Mouse (Mus musculus): ENCODE measurements at regions not wholly inside any gene's neighbourhood (a gene's known extent, or its start where the extent isn't known, plus 50 kb on each side); places are given as distances from the start of the nearest gene placed in this dataset.

DNA sequence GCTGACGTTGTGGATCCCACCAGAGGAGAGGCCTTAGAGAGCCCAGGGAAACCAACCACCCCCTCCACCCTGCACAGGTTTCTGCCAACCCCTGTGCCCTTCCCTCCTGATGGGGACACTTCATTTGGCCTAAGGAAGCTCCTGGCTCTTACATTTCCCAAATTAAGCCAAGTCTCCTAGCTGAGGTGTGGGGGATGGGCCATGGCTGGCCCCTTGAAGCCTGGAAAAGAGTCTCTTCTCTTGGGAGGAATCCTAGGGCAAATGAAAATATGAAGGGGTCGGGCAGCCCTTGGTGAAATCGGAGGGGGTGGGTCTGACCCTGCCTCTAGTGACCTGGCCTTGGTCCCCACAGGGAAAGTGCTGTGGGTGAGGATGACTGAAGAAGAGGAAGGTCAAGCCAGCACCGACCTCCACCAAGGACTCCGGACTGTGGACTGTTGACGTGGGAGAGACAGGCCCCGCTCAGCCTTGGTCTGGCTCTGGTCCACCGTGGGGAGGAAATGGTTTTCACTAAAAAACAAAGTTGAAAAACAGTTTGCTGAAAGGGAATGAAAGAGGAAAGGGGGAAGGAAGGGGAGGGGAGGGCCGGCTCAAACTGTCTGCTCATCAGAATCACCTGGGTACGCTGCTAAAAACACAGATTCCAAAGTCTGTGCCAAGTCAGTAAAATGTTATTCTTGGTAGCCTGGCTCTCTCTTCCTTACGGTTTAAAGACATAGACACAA, 150.0 kb downstream of the Zfp36l2 start:
- Histone ChIP-seq H3K4me3 (ENCODE audit: low read depth, low read length) (no peak overlapping the region), H3K27ac (ENCODE audit: low read depth, low read length) (no peak overlapping the region), H3K9me3 (ENCODE audit: low read length) (no peaks in the 10 kb centered on the region), H3K4me1 (ENCODE audit: insufficient read depth) (no peaks in the 10 kb centered on the region), H3K4me2 (ENCODE audit: low read depth) (no peak overlapping the region), H3K9ac (no peak overlapping the region), H3K27me3 (ENCODE audit: insufficient read depth, low read length) (no peaks in the 10 kb centered on the region), H3K36me3 (ENCODE audit: insufficient read depth) (no peaks in the 10 kb centered on the region)
- WGBS: 77% methylated on average over 11 of the region's 11 CpGs
- TF ChIP-seq CTCF (IDR thresholded peaks at IDR 0.05; ENCODE audit: low read depth): no peak
- no peak for DNase-seq
- ATAC-seq: no peak

DNA sequence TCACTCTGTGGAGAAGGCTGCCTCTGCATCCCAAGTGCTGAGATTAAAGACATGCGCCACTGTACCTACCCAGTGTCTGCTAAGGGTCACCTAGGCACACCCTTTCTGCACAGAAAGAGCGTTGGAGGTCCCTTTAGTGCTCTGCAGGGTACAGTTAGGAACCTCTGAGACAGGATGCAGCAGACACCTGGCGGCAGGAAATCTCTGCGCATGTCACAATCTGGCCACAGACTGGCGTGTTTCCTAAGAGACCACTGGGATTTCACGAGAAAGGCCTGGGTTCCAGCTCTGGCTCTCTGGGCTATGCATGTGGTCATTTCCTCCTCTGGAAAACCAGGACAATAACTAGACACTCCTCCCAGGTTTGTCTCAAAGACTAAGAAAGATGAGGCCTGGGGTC, 151.7 kb downstream of the Zfp36l2 start:
- Histone ChIP-seq H3K4me1 (ENCODE audit: insufficient read depth) (no peaks in the 10 kb centered on the region), H3K27ac (ENCODE audit: low read depth, low read length) (no peak overlapping the region), H3K36me3 (ENCODE audit: insufficient read depth) (no peaks in the 10 kb centered on the region), H3K9ac (no peak overlapping the region), H3K9me3 (ENCODE audit: low read length) (no peaks in the 10 kb centered on the region), H3K4me2 (ENCODE audit: low read depth) (no peak overlapping the region), H3K4me3 (ENCODE audit: low read depth, low read length) (no peak overlapping the region), H3K27me3 (ENCODE audit: insufficient read depth, low read length) (no peaks in the 10 kb centered on the region)
- TF ChIP-seq CTCF (IDR thresholded peaks at IDR 0.05; ENCODE audit: low read depth): no peak
- DNase-seq (no peak), ATAC-seq (no peak)
- WGBS: 92% methylated on average over 6 of the region's 6 CpGs

DNA sequence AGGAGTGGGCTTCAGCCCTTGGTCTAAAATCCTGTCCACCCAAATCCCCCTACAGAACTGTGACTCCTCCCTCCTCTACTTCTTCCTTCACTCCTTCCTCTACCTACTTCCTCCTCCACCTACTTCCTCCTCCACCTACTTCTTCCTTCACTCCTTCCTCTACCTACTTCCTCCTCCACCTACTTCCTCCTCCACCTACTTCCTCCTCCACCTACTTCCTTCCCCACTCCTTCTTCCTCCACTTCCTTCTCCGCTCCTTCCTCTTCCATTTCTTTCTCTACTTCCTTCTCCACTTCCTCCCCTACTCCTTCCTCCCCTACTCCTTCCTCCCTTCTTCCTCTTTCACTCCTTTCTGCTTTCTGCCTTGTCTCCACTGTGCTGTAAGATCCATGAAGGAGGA, 152.9 kb downstream of the Zfp36l2 start:
- Histone ChIP-seq H3K9ac (no peak overlapping the region), H3K4me3 (ENCODE audit: low read depth, low read length) (no peak overlapping the region), H3K36me3 (ENCODE audit: insufficient read depth) (no peaks in the 10 kb centered on the region), H3K4me1 (ENCODE audit: insufficient read depth) (no peaks in the 10 kb centered on the region), H3K27me3 (ENCODE audit: insufficient read depth, low read length) (no peaks in the 10 kb centered on the region), H3K4me2 (ENCODE audit: low read depth) (no peak overlapping the region), H3K27ac (ENCODE audit: low read depth, low read length) (no peak overlapping the region), H3K9me3 (ENCODE audit: low read length) (no peaks in the 10 kb centered on the region)
- no peak for ATAC-seq
- WGBS: 95% methylated on average over 1 of the region's 1 CpGs
- no peak for DNase-seq
- TF ChIP-seq CTCF (IDR thresholded peaks at IDR 0.05; ENCODE audit: low read depth): no peak

DNA sequence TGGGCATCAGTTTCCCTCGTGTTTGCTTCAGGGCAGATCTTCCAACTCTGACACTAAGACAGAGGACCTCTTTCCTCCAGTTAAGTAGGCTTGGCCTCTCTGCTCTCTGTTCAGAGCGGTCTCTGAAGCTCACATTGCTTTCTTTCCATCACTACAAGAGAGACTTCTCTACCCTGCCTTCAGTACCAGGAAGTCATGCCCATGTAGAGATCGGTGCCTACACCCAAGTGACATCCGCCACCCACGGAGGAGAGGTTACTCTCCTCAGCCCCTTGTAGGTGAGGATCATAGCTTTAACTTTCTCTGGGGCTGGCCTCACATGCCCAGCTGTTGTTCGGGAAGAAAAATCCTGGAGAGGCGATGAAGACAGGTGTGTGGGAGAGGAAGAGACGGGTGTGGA, 155.3 kb downstream of the Zfp36l2 start:
- Histone ChIP-seq H3K9me3 (ENCODE audit: low read length) (no peaks in the 10 kb centered on the region), H3K9ac (no peak overlapping the region), H3K36me3 (ENCODE audit: insufficient read depth) (no peaks in the 10 kb centered on the region), H3K4me3 (ENCODE audit: low read depth, low read length) (no peak overlapping the region), H3K4me1 (ENCODE audit: insufficient read depth) (no peaks in the 10 kb centered on the region), H3K27me3 (ENCODE audit: insufficient read depth, low read length) (no peaks in the 10 kb centered on the region), H3K4me2 (ENCODE audit: low read depth) (no peak overlapping the region), H3K27ac (ENCODE audit: low read depth, low read length) (no peak overlapping the region)
- ATAC-seq (no peak), DNase-seq (no peak)
- 88% methylated on average over 8 of the region's 8 CpGs for WGBS
- TF ChIP-seq CTCF (IDR thresholded peaks at IDR 0.05; ENCODE audit: low read depth): no peak

DNA sequence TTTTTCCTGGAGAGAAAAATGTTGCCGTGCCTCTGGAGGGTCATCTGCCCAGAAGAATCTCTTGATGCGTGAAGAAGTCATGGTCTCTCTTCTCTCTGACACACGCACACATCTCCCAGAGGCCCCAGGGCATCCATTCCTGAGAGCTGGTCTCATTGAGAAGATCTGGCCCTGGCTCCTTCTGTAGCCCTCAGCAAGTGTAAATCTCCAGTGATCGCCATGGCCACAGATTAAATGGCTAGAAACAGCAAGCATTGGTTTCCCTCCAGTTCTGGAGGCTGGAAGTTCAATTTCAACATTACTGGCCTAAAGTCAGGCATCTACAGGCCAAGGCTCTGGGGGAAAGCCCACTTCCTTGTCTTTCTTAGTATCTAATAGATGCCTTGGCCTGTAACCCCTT, 155.9 kb downstream of the Zfp36l2 start:
- no peak for TF ChIP-seq CTCF (IDR thresholded peaks at IDR 0.05; ENCODE audit: low read depth)
- Histone ChIP-seq H3K36me3 (ENCODE audit: insufficient read depth) (no peaks in the 10 kb centered on the region), H3K4me2 (ENCODE audit: low read depth) (no peak overlapping the region), H3K4me3 (ENCODE audit: low read depth, low read length) (no peak overlapping the region), H3K4me1 (ENCODE audit: insufficient read depth) (no peaks in the 10 kb centered on the region), H3K27ac (ENCODE audit: low read depth, low read length) (no peak overlapping the region), H3K27me3 (ENCODE audit: insufficient read depth, low read length) (no peaks in the 10 kb centered on the region), H3K9me3 (ENCODE audit: low read length) (no peaks in the 10 kb centered on the region), H3K9ac (no peak overlapping the region)
- DNase-seq (no peak), ATAC-seq (no peak)
- WGBS: 87% methylated on average over 4 of the region's 4 CpGs

DNA sequence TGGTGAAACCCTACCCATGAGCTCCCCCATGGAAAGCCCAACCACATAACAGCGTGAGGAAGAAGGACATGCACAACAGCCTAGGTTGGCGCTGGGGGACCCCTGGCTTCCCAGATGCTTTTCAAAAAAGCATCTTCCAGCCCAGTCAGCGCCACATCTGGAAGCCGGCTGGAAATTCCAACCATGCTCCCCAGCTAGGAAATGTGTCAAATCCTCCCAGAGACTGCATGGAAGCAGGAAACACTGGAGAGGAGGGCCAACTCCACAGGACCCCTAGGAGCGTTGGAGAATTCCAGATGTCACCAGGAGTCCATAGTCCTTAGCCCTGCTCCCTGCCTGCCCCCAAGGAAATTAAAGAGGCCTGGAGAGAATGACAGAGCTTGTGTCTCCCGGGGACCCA, 156.4 kb downstream of the Zfp36l2 start:
- no peak overlapping the region for H3K4me2 ChIP-seq (ENCODE audit: low read depth)
- H3K27ac ChIP-seq (ENCODE audit: low read depth, low read length): no peak overlapping the region
- TF ChIP-seq CTCF (IDR thresholded peaks at IDR 0.05; ENCODE audit: low read depth): no peak
- ATAC-seq: no peak
- H3K4me3 ChIP-seq (ENCODE audit: low read depth, low read length): no peak overlapping the region
- H3K9ac ChIP-seq: no peak overlapping the region
- DNase-seq: no peak
- H3K9me3 ChIP-seq (ENCODE audit: low read length): no peaks in the 10 kb centered on the region
- 90% methylated on average over 6 of the region's 6 CpGs for WGBS
- H3K4me1 ChIP-seq (ENCODE audit: insufficient read depth): no peaks in the 10 kb centered on the region
- no peaks in the 10 kb centered on the region for H3K36me3 ChIP-seq (ENCODE audit: insufficient read depth)
- no peaks in the 10 kb centered on the region for H3K27me3 ChIP-seq (ENCODE audit: insufficient read depth, low read length)

DNA sequence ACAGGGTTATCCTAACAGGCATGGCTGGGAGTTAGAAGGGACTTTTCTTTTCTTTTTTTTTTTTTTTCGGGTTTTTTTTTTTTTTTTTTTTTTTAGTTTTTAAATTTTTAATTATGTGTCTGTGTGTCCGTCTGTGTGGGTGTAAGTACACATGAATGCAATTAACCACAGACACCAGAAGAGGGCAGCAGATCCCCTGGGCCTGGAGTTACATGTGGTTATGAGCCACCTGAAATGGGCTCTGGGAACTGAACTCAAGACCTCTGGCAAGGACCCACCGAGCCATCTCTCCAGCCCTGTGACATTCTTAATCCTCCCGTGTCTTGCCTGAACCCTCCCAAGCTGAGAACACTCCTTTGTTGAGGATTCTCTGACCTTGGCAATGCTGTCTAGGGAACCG, 157.0 kb downstream of the Zfp36l2 start:
- no peak for ATAC-seq
- TF ChIP-seq CTCF (IDR thresholded peaks at IDR 0.05; ENCODE audit: low read depth): peak; percentile 23; the same call in 1 of the 2 replicates
- no peak for DNase-seq
- WGBS: 94% methylated on average over 4 of the region's 5 CpGs
- Histone ChIP-seq H3K9ac (no peak overlapping the region), H3K4me3 (ENCODE audit: low read depth, low read length) (no peak overlapping the region), H3K36me3 (ENCODE audit: insufficient read depth) (no peaks in the 10 kb centered on the region), H3K27ac (ENCODE audit: low read depth, low read length) (no peak overlapping the region), H3K9me3 (ENCODE audit: low read length) (no peaks in the 10 kb centered on the region), H3K4me2 (ENCODE audit: low read depth) (no peak overlapping the region), H3K4me1 (ENCODE audit: insufficient read depth) (no peaks in the 10 kb centered on the region), H3K27me3 (ENCODE audit: insufficient read depth, low read length) (no peaks in the 10 kb centered on the region)

Data from forebrain, postnatal 0 days (tissue).